Mouse (Mus musculus) liver, embryonic 14.5 days (tissue): ENCODE results near the gene P2rx1.

Source experiments
- CTCF ChIP-seq: IDR thresholded peaks from 2 replicates; pipeline ENCODE4 v1.5.1; 2016; ENCODE audit warnings: antibody characterized with exemption, low read depth, control low read depth
- EP300 ChIP-seq: IDR thresholded peaks from 2 replicates; pipeline ENCODE4 v1.6.1; 2016; ENCODE audit warnings: antibody characterized with exemption, low read depth

- peak; percentile 91 for TF ChIP-seq CTCF
- TF ChIP-seq EP300, result peak; percentile 59; the same call in 1 of the 2 replicates
Observed at GRCm38 (mm10) chr11:73047542-73047996, 48.7 kb downstream of the P2rx1 start, which contains the start of gene Ncbp3.
